ENCODE assay signal across 9 mouse cellular contexts in genomic region chr10:53346506-53346905, GRCm38 (mm10). TPM values are rescaled to one million over a fixed set of nuclear protein-coding genes. Genes with fewer than 3 reads are reported as not detected.
DNase-seq lines count a peak whose midpoint lies in the region; ATAC-seq lines count a peak whose summit lies in the region.
"Had no signal": no experiment of that assay in that cellular context is flagged by ENCODE, and none has a peak within 500 bp of the region (broad histone marks: within the 10 kb centered on the region; RNA-seq: fewer than 3 reads in every experiment).

No protein-coding gene starts in this region.

- H3K4me1 ChIP-seq in heart, embryonic 13.5 days: peaks cover 9% of the 10 kb centered on the region
- no peaks in the 10 kb centered on the region for H3K4me1 ChIP-seq in hindbrain, embryonic 14.5 days (replicated peaks; ENCODE audit: control insufficient read depth, insufficient read depth, low read length)

- DNase-seq in heart, postnatal 25 days (ENCODE audit: low spot score): no peak
- DNase-seq in 416B (ENCODE audit: low read depth): peak; percentile 63
- DNase-seq in Muller cell, postnatal 12 days (ENCODE audit: inconsistent ontology term): peak; percentile 28
- DNase-seq in embryo, embryonic 10 days (ENCODE audit: low spot score): peak; percentile 71
- peak; percentile 72 for DNase-seq in hindbrain, embryonic 14.5 days (ENCODE audit: low spot score)
- peak; percentile 71 for DNase-seq in lung, postnatal 36 days
- peak; percentile 35 for DNase-seq in thymus, postnatal 25 days

- intact Hi-C loops in heart, postnatal 25 days (cut with DNase I): loop anchor here (1.0 to 5.0 kb wide), 4 partner anchors 51 to 234 kb away; no protein-coding TSS in a partner anchor

- no peak overlapping the region for H3K9ac ChIP-seq in heart, embryonic 13.5 days
- H3K9ac ChIP-seq in hindbrain, embryonic 14.5 days: no peak overlapping the region
- H3K9ac ChIP-seq: limb, embryonic 13.5 days had no signal

- WGBS in heart, embryonic 13.5 days: 38% methylated on average over 3 of the region's 3 CpGs
- WGBS in hindbrain, embryonic 14.5 days: 54% methylated on average over 3 of the region's 3 CpGs

- 0 out of 2 replicates have a peak, but pooled peaks have one; percentile 28 for ATAC-seq in heart, embryonic 13.5 days (ENCODE audit: extremely low read depth, insufficient number of reproducible peaks, low FRiP score, low TSS enrichment)
- ATAC-seq in hindbrain, embryonic 14.5 days (ENCODE audit: low FRiP score): no peak

- H3K27ac ChIP-seq in heart, embryonic 13.5 days (replicated peaks): no peak overlapping the region
- H3K27ac ChIP-seq in hindbrain, embryonic 14.5 days: no peak overlapping the region
- H3K27ac ChIP-seq: limb, embryonic 13.5 days had no signal

- no peak overlapping the region for H3K4me3 ChIP-seq in heart, embryonic 13.5 days
- no peak overlapping the region for H3K4me3 ChIP-seq in hindbrain, embryonic 14.5 days (replicated peaks; ENCODE audit: low read length)
- H3K4me3 ChIP-seq: limb, embryonic 13.5 days had no signal

- H3K4me2 ChIP-seq in heart, embryonic 13.5 days: no peak overlapping the region
- H3K4me2 ChIP-seq in hindbrain, embryonic 14.5 days (replicated peaks): no peak overlapping the region
- H3K4me2 ChIP-seq: limb, embryonic 13.5 days had no signal

- peaks cover 39% of the 10 kb centered on the region for H3K36me3 ChIP-seq in heart, embryonic 13.5 days
- H3K36me3 ChIP-seq in hindbrain, embryonic 14.5 days (replicated peaks; ENCODE audit: control insufficient read depth, insufficient read depth): peaks cover 5% of the 10 kb centered on the region; the same call in 1 of the 2 replicates

- no peaks in the 10 kb centered on the region for H3K27me3 ChIP-seq in heart, embryonic 13.5 days (replicated peaks)
- H3K27me3 ChIP-seq in hindbrain, embryonic 14.5 days (ENCODE audit: control insufficient read depth, insufficient read depth, low read length): no peaks in the 10 kb centered on the region
- H3K27me3 ChIP-seq: limb, embryonic 13.5 days had no signal

- H3K9me3 ChIP-seq in heart, embryonic 13.5 days: no peaks in the 10 kb centered on the region
- no peaks in the 10 kb centered on the region for H3K9me3 ChIP-seq in hindbrain, embryonic 14.5 days (ENCODE audit: control insufficient read depth, low read length)
- H3K9me3 ChIP-seq: limb, embryonic 13.5 days had no signal

RNA-seq across cellular contexts. Expression of gene Pln, which starts 9.0 kb away (rescaled TPM):
- polyA plus RNA-seq in heart, embryonic 13.5 days (2015; fragmentation: Nextera tagmentation; extraction: Ambion mirVana): 682 and 793 TPM in 2 replicates
- total RNA-seq in heart, postnatal 25 days (2021): 1,000 to 10,000 TPM; 6,036 to 6,221 TPM
- polyA plus RNA-seq in hindbrain, embryonic 14.5 days (2014; fragmentation: Nextera tagmentation; extraction: Ambion mirVana): 0.80 and 1.5 TPM in 2 replicates

RNA-seq across cellular contexts. Expression of gene Cep85l, which starts 33.2 kb away (rescaled TPM):
- 3.1 and 3.6 TPM in 2 replicates for polyA plus RNA-seq in heart, embryonic 13.5 days (2015; fragmentation: Nextera tagmentation; extraction: Ambion mirVana)
- 10 to 100 TPM; 14.5 to 16.1 TPM for total RNA-seq in heart, postnatal 25 days (2021)
- 6.0 and 7.8 TPM in 2 replicates for polyA plus RNA-seq in hindbrain, embryonic 14.5 days (2014; fragmentation: Nextera tagmentation; extraction: Ambion mirVana)

Comparison
In these comparisons a context has a peak if more than half of its experiments do, and no peak if none do; other contexts are left out.
1. RNA of gene Pln, which starts 9.0 kb away (polyA plus RNA-seq): 682 to 793 TPM in heart, embryonic 13.5 days; 0.80 to 1.5 TPM in hindbrain, embryonic 14.5 days; every median in the first group is over 100 times any median in the second.